Mouse (Mus musculus) myocyte (in vitro differentiated cells): Measurements from ENCODE around the gene Hip1.

ENCODE experiments used
- POLR2A ChIP-seq: IDR thresholded peaks from one replicate; pipeline ENCODE4 v1.6.1; 2011; ENCODE audit warnings: low read depth, mild to moderate bottlenecking, control low read depth, moderate library complexity; ENCODE audit not compliant: insufficient read length
- POLR2AphosphoS2 ChIP-seq: IDR thresholded peaks from one replicate; pipeline ENCODE4 v1.6.1; 2011; ENCODE audit warnings: low read depth, control low read depth; ENCODE audit not compliant: insufficient read length

DNA sequence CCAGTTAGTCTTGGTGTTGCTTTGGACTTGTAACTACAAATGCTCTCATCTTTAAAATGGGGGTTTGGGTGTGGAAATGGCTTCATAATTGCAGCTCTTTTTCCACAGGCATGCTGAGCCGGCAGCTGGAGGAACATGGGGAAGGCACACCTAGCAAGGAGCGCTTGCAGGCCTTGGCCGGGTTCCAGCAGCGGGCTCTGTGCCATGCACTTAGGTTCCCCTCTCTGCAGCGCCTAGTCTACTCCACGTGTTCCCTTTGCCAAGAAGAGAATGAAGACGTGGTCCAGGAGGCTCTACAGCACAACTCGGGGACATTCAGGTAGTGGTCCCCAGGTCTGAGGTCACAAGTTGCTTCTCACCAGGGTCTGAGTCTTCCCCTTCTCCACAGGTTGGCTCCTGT, 169.8 kb downstream of the Hip1 start:
- TF ChIP-seq POLR2AphosphoS2: no peak
- TF ChIP-seq POLR2A: no peak
